Mouse (Mus musculus): ENCODE results near the gene Tnni1. TPM values are rescaled to one million over a fixed set of nuclear protein-coding genes. Genes with fewer than 3 reads are reported as not detected.

Gene Tnni1
- polyA plus RNA-seq, 1 experiment from 2014 or later, result 8.8 TPM

- Histone ChIP-seq H3K36me3 (no peaks in the 10 kb centered on the region), H3K27ac (peak overlapping the region; percentile 61; the same call in 1 of the 2 replicates), H3K9me3 (no peaks in the 10 kb centered on the region), H3K4me3 (replicated peaks) (no peak overlapping the region), H3K9ac (no peak overlapping the region), H3K4me2 (no peak overlapping the region), H3K4me1 (peaks cover 10% of the 10 kb centered on the region; the same call in 1 of the 2 replicates), H3K27me3 (replicated peaks) (0 out of 2 replicates have a peak, but pooled peaks cover 3% of the 10 kb centered on the region)
- ATAC-seq (ENCODE audit: insufficient read depth, low FRiP score, low read depth), result peak; percentile 45
- WGBS, result 51% methylated on average over 13 of the region's 13 CpGs
These were observed 73.0 kb downstream of the Tnni1 start for GRCm38 (mm10) chr1:135852044-135852756.

GRCm38 (mm10) chr1:135853200-135853599, 74.0 kb downstream of the Tnni1 start:
- no peak overlapping the region for H3K9ac ChIP-seq
- WGBS, result 87% methylated on average over 4 of the region's 4 CpGs
- no peak overlapping the region for H3K4me2 ChIP-seq
- H3K36me3 ChIP-seq, result no peaks in the 10 kb centered on the region
- no peaks in the 10 kb centered on the region for H3K9me3 ChIP-seq
- H3K27me3 ChIP-seq (replicated peaks), result 0 out of 2 replicates have a peak, but pooled peaks cover 3% of the 10 kb centered on the region
- H3K4me3 ChIP-seq (replicated peaks), result no peak overlapping the region
- ATAC-seq (ENCODE audit: insufficient read depth, low FRiP score, low read depth), result no peak
- peaks cover 15% of the 10 kb centered on the region; the same call in 1 of the 2 replicates for H3K4me1 ChIP-seq
- no peak overlapping the region for H3K27ac ChIP-seq

- Histone ChIP-seq H3K4me1 (peaks cover 15% of the 10 kb centered on the region; the same call in 1 of the 2 replicates), H3K9ac (no peak overlapping the region), H3K9me3 (no peaks in the 10 kb centered on the region), H3K27ac (no peak overlapping the region), H3K27me3 (replicated peaks) (0 out of 2 replicates have a peak, but pooled peaks cover 3% of the 10 kb centered on the region), H3K36me3 (no peaks in the 10 kb centered on the region), H3K4me2 (no peak overlapping the region), H3K4me3 (replicated peaks) (no peak overlapping the region)
- WGBS, result 87% methylated on average over 6 of the region's 6 CpGs
- ATAC-seq (ENCODE audit: insufficient read depth, low FRiP score, low read depth), result no peak
These were observed 75.5 kb downstream of the Tnni1 start for GRCm38 (mm10) chr1:135854591-135855343.

- Histone ChIP-seq H3K4me2 (no peak overlapping the region), H3K9ac (no peak overlapping the region), H3K27ac (no peak overlapping the region), H3K9me3 (no peaks in the 10 kb centered on the region), H3K36me3 (no peaks in the 10 kb centered on the region), H3K4me1 (peaks cover 15% of the 10 kb centered on the region; the same call in 1 of the 2 replicates), H3K4me3 (replicated peaks) (no peak overlapping the region), H3K27me3 (replicated peaks) (0 out of 2 replicates have a peak, but pooled peaks cover 3% of the 10 kb centered on the region)
- 91% methylated on average over 1 of the region's 1 CpGs for WGBS
- ATAC-seq (ENCODE audit: insufficient read depth, low FRiP score, low read depth), result no peak
These were observed 76.1 kb downstream of the Tnni1 start for GRCm38 (mm10) chr1:135855344-135855687.

DNA sequence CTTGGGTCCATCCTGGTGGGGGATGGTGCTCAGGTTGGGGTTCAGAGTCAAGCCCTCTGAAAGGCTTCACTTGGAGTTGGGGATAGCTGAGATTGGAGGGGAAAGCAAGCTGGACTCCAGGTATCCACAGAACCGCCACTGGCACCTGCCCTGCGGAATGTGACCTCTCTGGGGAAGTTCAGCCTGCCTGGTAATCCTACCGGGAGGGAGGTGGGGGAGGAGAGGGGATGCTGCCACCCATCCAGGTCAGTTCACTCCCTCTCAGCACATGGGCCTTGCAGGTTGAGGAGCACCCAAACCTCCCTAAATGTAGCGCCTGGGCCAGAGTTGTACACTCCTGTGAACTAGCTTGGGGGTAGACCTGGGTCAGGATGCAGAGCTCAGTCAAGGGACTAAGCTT, 76.8 kb downstream of the Tnni1 start:
- 0 out of 2 replicates have a peak, but pooled peaks cover 3% of the 10 kb centered on the region for H3K27me3 ChIP-seq (replicated peaks)
- ATAC-seq (ENCODE audit: insufficient read depth, low FRiP score, low read depth), result no peak
- no peaks in the 10 kb centered on the region for H3K36me3 ChIP-seq
- H3K9me3 ChIP-seq, result no peaks in the 10 kb centered on the region
- peaks cover 15% of the 10 kb centered on the region; the same call in 1 of the 2 replicates for H3K4me1 ChIP-seq
- no peak overlapping the region for H3K9ac ChIP-seq
- H3K4me2 ChIP-seq, result no peak overlapping the region
- no peak overlapping the region for H3K4me3 ChIP-seq (replicated peaks)
- no peak overlapping the region for H3K27ac ChIP-seq
- WGBS, result 47% methylated on average over 4 of the region's 4 CpGs

DNA sequence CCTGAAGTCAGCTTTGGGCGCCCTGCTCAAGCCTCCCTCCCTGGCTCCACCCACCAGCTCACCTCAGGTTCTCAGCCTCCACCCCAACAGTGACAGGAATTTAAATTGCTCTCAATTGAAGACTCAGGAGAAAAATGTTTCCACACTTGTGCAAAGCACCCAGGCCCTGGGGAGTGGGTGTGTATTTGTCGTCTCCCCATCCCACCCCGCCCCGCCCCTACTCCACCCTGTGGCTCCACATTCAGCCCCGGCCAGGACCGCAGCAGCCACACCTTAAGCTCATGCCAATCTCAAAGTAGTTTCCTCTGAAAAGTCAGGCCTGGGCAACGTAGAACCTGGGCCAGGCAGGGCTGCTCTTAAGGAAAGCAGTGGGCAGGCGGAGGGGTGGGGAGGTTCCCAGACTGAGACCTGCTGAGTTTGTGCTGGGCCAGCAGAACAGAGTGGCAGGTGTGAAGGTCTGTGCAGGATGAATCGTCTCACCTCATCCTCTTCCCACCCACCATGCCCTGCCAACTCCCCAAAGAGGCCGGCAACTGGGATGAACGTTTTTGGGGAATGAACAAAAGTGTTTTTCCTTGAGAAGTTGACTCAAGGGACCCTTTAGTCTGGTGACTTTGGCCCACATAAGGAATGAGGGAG, 78.0 kb downstream of the Tnni1 start:
- WGBS, result 47% methylated on average over 11 of the region's 11 CpGs
- H3K4me2 ChIP-seq, result no peak overlapping the region
- H3K36me3 ChIP-seq, result no peaks in the 10 kb centered on the region
- H3K27me3 ChIP-seq (replicated peaks), result 0 out of 2 replicates have a peak, but pooled peaks cover 3% of the 10 kb centered on the region
- H3K4me3 ChIP-seq (replicated peaks), result no peak overlapping the region
- peaks cover 14% of the 10 kb centered on the region; the same call in 1 of the 2 replicates for H3K4me1 ChIP-seq
- peak overlapping the region; percentile 57 for H3K27ac ChIP-seq
- H3K9me3 ChIP-seq, result no peaks in the 10 kb centered on the region
- ATAC-seq (ENCODE audit: insufficient read depth, low FRiP score, low read depth), result peak; percentile 64; the same call in 1 of the 2 replicates
- no peak overlapping the region for H3K9ac ChIP-seq

DNA sequence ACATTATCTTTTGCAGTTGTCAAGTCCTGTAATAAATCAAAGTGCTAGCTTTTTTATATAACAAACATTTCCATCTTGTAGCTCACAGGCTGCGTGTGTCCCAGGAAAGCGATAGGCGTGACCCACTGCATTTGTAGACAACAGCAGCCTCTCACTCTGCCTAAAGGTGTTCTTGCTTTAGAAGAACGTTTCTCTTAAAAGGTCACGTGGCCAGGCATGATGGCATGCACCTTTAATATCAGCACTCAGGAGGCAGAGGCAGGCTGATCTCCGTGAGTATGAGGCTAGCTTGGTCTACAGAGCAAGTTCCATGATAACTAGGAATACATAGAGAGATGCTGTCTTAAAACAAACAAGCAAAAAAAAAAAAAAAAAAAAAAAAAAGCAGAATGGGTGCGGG, 79.3 kb downstream of the Tnni1 start:
- 0 out of 2 replicates have a peak, but pooled peaks cover 3% of the 10 kb centered on the region for H3K27me3 ChIP-seq (replicated peaks)
- H3K4me2 ChIP-seq, result no peak overlapping the region
- no peak overlapping the region for H3K27ac ChIP-seq
- no peaks in the 10 kb centered on the region for H3K36me3 ChIP-seq
- peaks cover 6% of the 10 kb centered on the region; the same call in 1 of the 2 replicates for H3K4me1 ChIP-seq
- 82% methylated on average over 7 of the region's 7 CpGs for WGBS
- H3K4me3 ChIP-seq (replicated peaks), result no peak overlapping the region
- no peak overlapping the region for H3K9ac ChIP-seq
- no peak for ATAC-seq (ENCODE audit: insufficient read depth, low FRiP score, low read depth)
- no peaks in the 10 kb centered on the region for H3K9me3 ChIP-seq

Other genes with a start within 250 kb of the Tnni1 start
- gene Nav1, start 172.1 kb upstream of the Tnni1 start, polyA plus RNA-seq (2015; fragmentation: Nextera tagmentation; extraction: Ambion mirVana), result 11.0 and 14.5 TPM in 2 replicates
- gene Csrp1, start 59.4 kb upstream of the Tnni1 start, polyA plus RNA-seq (2015; fragmentation: Nextera tagmentation; extraction: Ambion mirVana), result 225 and 236 TPM in 2 replicates
- gene Phlda3, start 13.3 kb upstream of the Tnni1 start, polyA plus RNA-seq (2015; fragmentation: Nextera tagmentation; extraction: Ambion mirVana), result 79.8 and 95.3 TPM in 2 replicates
- gene Lad1, start 39.2 kb downstream of the Tnni1 start, polyA plus RNA-seq (2015; fragmentation: Nextera tagmentation; extraction: Ambion mirVana), result 95.0 and 97.1 TPM in 2 replicates
- 18.7 and 25.8 TPM in 2 replicates for gene Tnnt2, start 56.9 kb downstream of the Tnni1 start, polyA plus RNA-seq (2015; fragmentation: Nextera tagmentation; extraction: Ambion mirVana)
- gene Pkp1, start 139.8 kb downstream of the Tnni1 start, polyA plus RNA-seq (2015; fragmentation: Nextera tagmentation; extraction: Ambion mirVana), result 14.1 and 21.5 TPM in 2 replicates
- gene Igfn1, start 226.9 kb downstream of the Tnni1 start, polyA plus RNA-seq (2015; fragmentation: Nextera tagmentation; extraction: Ambion mirVana), result 0.06 and 0.09 TPM in 2 replicates
- 141 and 161 TPM in 2 replicates for gene Tmem9, start 228.7 kb downstream of the Tnni1 start, polyA plus RNA-seq (2015; fragmentation: Nextera tagmentation; extraction: Ambion mirVana)